Mouse (Mus musculus): ENCODE measurements at regions not wholly inside any gene's neighbourhood (a gene's known extent, or its start where the extent isn't known, plus 50 kb on each side); places are given as distances from the start of the nearest gene placed in this dataset.

GRCm38 (mm10) chr2:124816814-124817213, 251.1 kb upstream of the Slc24a5 start:
- H3K4me3 ChIP-seq: no peak overlapping the region
- no peak overlapping the region for H3K27ac ChIP-seq (replicated peaks)
- WGBS: 64% methylated on average over 2 of the region's 2 CpGs
- no peak overlapping the region for H3K4me2 ChIP-seq
- no peaks in the 10 kb centered on the region for H3K36me3 ChIP-seq
- H3K27me3 ChIP-seq: no peaks in the 10 kb centered on the region
- no peaks in the 10 kb centered on the region for H3K9me3 ChIP-seq
- ATAC-seq (ENCODE audit: low FRiP score, low read depth): no peak
- H3K9ac ChIP-seq: no peak overlapping the region
- H3K4me1 ChIP-seq (replicated peaks): 0 out of 2 replicates have a peak, but pooled peaks cover 3% of the 10 kb centered on the region

- Histone ChIP-seq H3K36me3 (no peaks in the 10 kb centered on the region), H3K9ac (no peak overlapping the region), H3K4me1 (replicated peaks) (0 out of 2 replicates have a peak, but pooled peaks cover 3% of the 10 kb centered on the region), H3K9me3 (no peaks in the 10 kb centered on the region), H3K4me2 (no peak overlapping the region), H3K27ac (replicated peaks) (no peak overlapping the region), H3K4me3 (no peak overlapping the region), H3K27me3 (no peaks in the 10 kb centered on the region)
- WGBS: 66% methylated on average over 6 of the region's 6 CpGs
- ATAC-seq (ENCODE audit: low FRiP score, low read depth): no peak
Observed at GRCm38 (mm10) chr2:124819846-124820245, 248.1 kb upstream of the Slc24a5 start.

GRCm38 (mm10) chr2:124820821-124821220, 247.1 kb upstream of the Slc24a5 start:
- H3K4me1 ChIP-seq (replicated peaks): 0 out of 2 replicates have a peak, but pooled peaks cover 3% of the 10 kb centered on the region
- H3K36me3 ChIP-seq: no peaks in the 10 kb centered on the region
- no peak for ATAC-seq (ENCODE audit: low FRiP score, low read depth)
- H3K4me3 ChIP-seq: no peak overlapping the region
- 78% methylated on average over 9 of the region's 9 CpGs for WGBS
- no peak overlapping the region for H3K4me2 ChIP-seq
- no peak overlapping the region for H3K9ac ChIP-seq
- no peaks in the 10 kb centered on the region for H3K27me3 ChIP-seq
- no peaks in the 10 kb centered on the region for H3K9me3 ChIP-seq
- no peak overlapping the region for H3K27ac ChIP-seq (replicated peaks)

- Histone ChIP-seq H3K27me3 (no peaks in the 10 kb centered on the region), H3K4me1 (replicated peaks) (0 out of 2 replicates have a peak, but pooled peaks cover 3% of the 10 kb centered on the region), H3K4me3 (no peak overlapping the region), H3K27ac (replicated peaks) (no peak overlapping the region), H3K9me3 (no peaks in the 10 kb centered on the region), H3K36me3 (no peaks in the 10 kb centered on the region), H3K4me2 (no peak overlapping the region), H3K9ac (no peak overlapping the region)
- no peak for ATAC-seq (ENCODE audit: low FRiP score, low read depth)
- 75% methylated on average over 4 of the region's 4 CpGs for WGBS
Observed at GRCm38 (mm10) chr2:124821366-124821765, 246.6 kb upstream of the Slc24a5 start.

DNA sequence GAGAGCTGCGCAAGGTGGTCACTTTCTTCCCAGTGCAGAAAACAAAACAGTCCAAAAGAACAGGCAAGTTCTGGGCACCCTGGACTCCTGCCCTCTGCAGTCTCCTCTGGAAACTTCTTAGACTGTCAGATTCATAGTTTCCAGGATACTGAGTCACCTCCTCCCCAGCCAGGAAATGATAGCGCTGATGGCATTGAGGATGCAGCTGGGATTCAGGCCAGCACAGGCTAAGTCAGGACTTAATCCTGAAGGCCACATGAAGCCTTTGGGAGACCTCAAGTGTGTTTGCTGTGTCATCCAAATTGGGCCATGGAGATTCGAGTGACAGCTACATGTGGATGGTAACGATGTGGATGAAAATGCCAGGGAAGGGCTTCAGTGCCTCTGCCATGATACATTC, 219.1 kb upstream of the Slc24a5 start:
- no peak overlapping the region for H3K4me3 ChIP-seq
- no peaks in the 10 kb centered on the region; the same call in 1 of the 2 replicates for H3K4me1 ChIP-seq (replicated peaks)
- H3K36me3 ChIP-seq: no peaks in the 10 kb centered on the region
- no peak for ATAC-seq (ENCODE audit: low FRiP score, low read depth)
- H3K27me3 ChIP-seq: no peaks in the 10 kb centered on the region
- no peaks in the 10 kb centered on the region for H3K9me3 ChIP-seq
- no peak overlapping the region for H3K9ac ChIP-seq
- H3K4me2 ChIP-seq: no peak overlapping the region
- 93% methylated on average over 4 of the region's 4 CpGs for WGBS
- H3K27ac ChIP-seq (replicated peaks): no peak overlapping the region

GRCm38 (mm10) chr2:124858504-124858903, 209.4 kb upstream of the Slc24a5 start:
- Histone ChIP-seq H3K27me3 (no peaks in the 10 kb centered on the region), H3K4me3 (no peak overlapping the region), H3K4me2 (no peak overlapping the region), H3K9me3 (no peaks in the 10 kb centered on the region), H3K9ac (no peak overlapping the region), H3K27ac (replicated peaks) (no peak overlapping the region), H3K4me1 (replicated peaks) (no peaks in the 10 kb centered on the region), H3K36me3 (no peaks in the 10 kb centered on the region)
- no peak for ATAC-seq (ENCODE audit: low FRiP score, low read depth)
- 72% methylated on average over 3 of the region's 3 CpGs for WGBS

GRCm38 (mm10) chr2:124888209-124888608, 179.7 kb upstream of the Slc24a5 start:
- Histone ChIP-seq H3K4me2 (no peak overlapping the region), H3K27ac (replicated peaks) (no peak overlapping the region), H3K4me3 (no peak overlapping the region), H3K4me1 (replicated peaks) (no peaks in the 10 kb centered on the region), H3K27me3 (no peaks in the 10 kb centered on the region), H3K9me3 (no peaks in the 10 kb centered on the region), H3K9ac (no peak overlapping the region), H3K36me3 (no peaks in the 10 kb centered on the region)
- no peak for ATAC-seq (ENCODE audit: low FRiP score, low read depth)
- 50% methylated on average over 4 of the region's 4 CpGs for WGBS

DNA sequence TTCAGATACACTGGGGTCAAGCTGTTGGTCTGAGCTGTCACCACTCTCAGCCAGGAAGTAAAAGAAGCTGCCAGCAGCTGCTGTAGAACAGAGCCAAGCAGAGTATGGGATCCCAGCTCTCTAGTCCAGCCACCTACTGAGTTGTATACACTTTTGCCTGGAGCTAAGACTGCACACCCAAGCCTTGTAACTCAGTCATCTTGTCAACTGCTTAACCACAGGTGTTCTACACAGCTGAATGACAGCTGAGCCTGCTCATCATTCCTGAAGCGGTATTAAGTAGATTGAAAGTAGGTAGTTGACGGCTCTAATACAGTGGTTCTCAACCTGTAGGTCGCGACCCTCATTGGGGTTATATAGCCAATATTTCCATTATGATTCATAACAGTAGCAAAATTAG, 172.9 kb upstream of the Slc24a5 start:
- WGBS: 93% methylated on average over 4 of the region's 4 CpGs
- Histone ChIP-seq H3K9me3 (no peaks in the 10 kb centered on the region), H3K4me1 (replicated peaks) (no peaks in the 10 kb centered on the region), H3K27me3 (no peaks in the 10 kb centered on the region), H3K36me3 (no peaks in the 10 kb centered on the region), H3K4me3 (no peak overlapping the region), H3K27ac (replicated peaks) (no peak overlapping the region), H3K4me2 (no peak overlapping the region), H3K9ac (no peak overlapping the region)
- ATAC-seq (ENCODE audit: low FRiP score, low read depth): no peak

GRCm38 (mm10) chr2:124903556-124903955, 164.4 kb upstream of the Slc24a5 start:
- Histone ChIP-seq H3K9ac (no peak overlapping the region), H3K4me2 (no peak overlapping the region), H3K27ac (replicated peaks) (no peak overlapping the region), H3K4me3 (no peak overlapping the region), H3K36me3 (no peaks in the 10 kb centered on the region), H3K4me1 (replicated peaks) (no peaks in the 10 kb centered on the region), H3K27me3 (no peaks in the 10 kb centered on the region), H3K9me3 (no peaks in the 10 kb centered on the region)
- WGBS: 89% methylated on average over 4 of the region's 4 CpGs
- ATAC-seq (ENCODE audit: low FRiP score, low read depth): no peak

GRCm38 (mm10) chr2:124905076-124905475, 162.8 kb upstream of the Slc24a5 start:
- no peak for ATAC-seq (ENCODE audit: low FRiP score, low read depth)

DNA sequence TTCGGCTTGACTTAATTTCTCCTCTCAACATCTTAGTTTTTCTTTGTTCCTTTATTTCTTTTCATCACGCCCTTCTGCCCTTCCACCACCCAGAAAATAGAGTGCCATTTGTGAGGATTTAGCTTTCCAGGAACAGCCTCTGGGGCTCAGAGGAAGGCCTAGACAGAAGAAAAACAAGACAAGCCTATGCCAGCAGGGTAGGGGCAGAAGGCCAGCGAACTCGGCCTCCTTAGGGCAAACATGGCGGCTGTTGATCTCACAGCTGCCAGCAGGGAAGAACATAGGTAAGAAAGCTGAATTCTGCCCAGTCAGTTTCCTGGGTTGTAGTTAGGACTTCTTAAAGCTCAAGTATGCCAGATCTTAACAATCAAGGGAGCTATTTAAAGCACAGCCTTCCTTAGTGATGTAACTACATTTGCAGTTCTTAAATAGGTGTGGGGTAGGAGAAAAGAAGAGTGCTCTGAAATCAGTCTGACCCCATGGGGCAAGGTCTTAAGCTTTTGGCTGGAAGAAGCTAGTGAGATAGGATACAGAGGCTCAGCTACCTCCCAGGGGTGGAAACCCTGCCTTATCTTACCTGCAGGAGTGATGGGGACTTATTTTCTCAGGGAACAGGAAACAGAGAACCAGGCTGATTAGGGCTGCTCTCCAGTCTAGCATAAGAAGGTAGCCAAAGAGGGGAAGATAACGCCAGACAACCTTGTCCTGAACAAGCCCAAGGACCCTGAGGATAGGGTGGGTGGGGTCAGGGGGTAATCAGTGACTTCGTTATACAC, 148.8 kb upstream of the Slc24a5 start:
- no peak for ATAC-seq (ENCODE audit: low FRiP score, low read depth)
- H3K36me3 ChIP-seq: no peaks in the 10 kb centered on the region
- no peak overlapping the region for H3K4me2 ChIP-seq
- H3K4me1 ChIP-seq (replicated peaks): no peaks in the 10 kb centered on the region
- H3K27ac ChIP-seq (replicated peaks): no peak overlapping the region
- no peak overlapping the region for H3K4me3 ChIP-seq
- H3K9ac ChIP-seq: no peak overlapping the region
- 77% methylated on average over 7 of the region's 7 CpGs for WGBS
- no peaks in the 10 kb centered on the region for H3K9me3 ChIP-seq
- no peaks in the 10 kb centered on the region for H3K27me3 ChIP-seq

More at GRCm38 (mm10) chr2:124905076-124905475, 162.8 kb upstream of the Slc24a5 start:
- no peaks in the 10 kb centered on the region for H3K4me1 ChIP-seq (replicated peaks)
- no peak overlapping the region for H3K27ac ChIP-seq (replicated peaks)
- no peak overlapping the region for H3K9ac ChIP-seq
- H3K27me3 ChIP-seq: no peaks in the 10 kb centered on the region
- no peak overlapping the region for H3K4me2 ChIP-seq
- H3K4me3 ChIP-seq: no peak overlapping the region
- WGBS: 95% methylated on average over 1 of the region's 1 CpGs
- H3K36me3 ChIP-seq: no peaks in the 10 kb centered on the region
- no peaks in the 10 kb centered on the region for H3K9me3 ChIP-seq

GRCm38 (mm10) chr2:124919762-124920255, 148.1 kb upstream of the Slc24a5 start:
- Histone ChIP-seq H3K4me2 (no peak overlapping the region), H3K4me1 (replicated peaks) (no peaks in the 10 kb centered on the region), H3K9me3 (no peaks in the 10 kb centered on the region), H3K9ac (no peak overlapping the region), H3K36me3 (no peaks in the 10 kb centered on the region), H3K4me3 (no peak overlapping the region), H3K27ac (replicated peaks) (no peak overlapping the region), H3K27me3 (no peaks in the 10 kb centered on the region)
- WGBS: 25% methylated on average over 1 of the region's 1 CpGs
- no peak for ATAC-seq (ENCODE audit: low FRiP score, low read depth)

Measured in hindbrain, embryonic 15.5 days (tissue).